Mouse (Mus musculus) testis, adult 2 months (tissue): Measurements from ENCODE around the gene St6galnac5. TPM values are rescaled to one million over a fixed set of nuclear protein-coding genes. Genes with fewer than 3 reads are reported as not detected.

ENCODE experiments used
- H3K27ac ChIP-seq: fragments of 200-500 bp; 2 replicates; pipeline ENCODE4 v1.5.1; 2012; ENCODE audit warnings: low read depth, low read length; ENCODE audit not compliant: control insufficient read depth, insufficient read depth
- H3K27me3 ChIP-seq: fragments of 200-500 bp; 2 replicates; pipeline ENCODE4 v1.6.1; 2012; ENCODE audit warnings: mild to moderate bottlenecking, low read length, moderate library complexity; ENCODE audit not compliant: control insufficient read depth, insufficient read depth
- H3K36me3 ChIP-seq: fragments of 200-500 bp; 2 replicates; pipeline ENCODE4 v1.6.1; 2012; ENCODE audit warnings: mild to moderate bottlenecking, low read length; ENCODE audit not compliant: control insufficient read depth, insufficient read depth
- H3K4me1 ChIP-seq: fragments of 200-500 bp; 2 replicates; pipeline ENCODE4 v1.6.1; 2012; ENCODE audit warnings: low read length; ENCODE audit not compliant: control insufficient read depth, insufficient read depth
- H3K4me3 ChIP-seq: fragments of 200-500 bp; 2 replicates; pipeline ENCODE4 v1.5.1; 2012; ENCODE audit warnings: low read depth, mild to moderate bottlenecking, low read length, moderate library complexity, mixed read lengths; ENCODE audit not compliant: control insufficient read depth
- CTCF ChIP-seq: fragments of 200-500 bp; IDR thresholded peaks from 2 replicates; pipeline ENCODE4 v1.5.1; 2012; ENCODE audit warnings: low read depth, mild to moderate bottlenecking, inconsistent platforms, low read length, moderate library complexity; ENCODE audit not compliant: control insufficient read depth, insufficient read depth, insufficient replicate concordance
- POLR2A ChIP-seq: fragments of 200-500 bp; IDR thresholded peaks from 2 replicates; pipeline ENCODE4 v1.6.1; 2012; ENCODE audit warnings: low read depth, mild to moderate bottlenecking, inconsistent platforms, low read length, moderate library complexity; ENCODE audit not compliant: control insufficient read depth
- polyA plus RNA-seq: library from polyadenylated mRNA; depleted of rRNA; stranded (reverse); fragments of >200 nt; gene quantifications from 2 replicates; pipeline ENCODE4 v1.2.3, GENCODE M21; 2012

The St6galnac5 gene
- polyA plus RNA-seq, 1 experiment: 0.14 TPM

GRCm38 (mm10) chr3:152993608-152994007 is 11.6 kb upstream of the St6galnac5 start:
- no peak for TF ChIP-seq POLR2A
- no peak for TF ChIP-seq CTCF
- H3K36me3 ChIP-seq: no peaks in the 10 kb centered on the region
- H3K27ac ChIP-seq: no peak overlapping the region
- no peaks in the 10 kb centered on the region for H3K4me1 ChIP-seq
- H3K4me3 ChIP-seq: no peak overlapping the region
- no peaks in the 10 kb centered on the region for H3K27me3 ChIP-seq

- Histone ChIP-seq H3K4me1 (peaks cover 3% of the 10 kb centered on the region; the same call in 1 of the 2 replicates), H3K27me3 (no peaks in the 10 kb centered on the region), H3K36me3 (no peaks in the 10 kb centered on the region), H3K27ac (no peak overlapping the region), H3K4me3 (no peak overlapping the region)
- TF ChIP-seq POLR2A: no peak
These were observed 8.7 kb upstream of the St6galnac5 start for GRCm38 (mm10) chr3:152990787-152991186.

DNA sequence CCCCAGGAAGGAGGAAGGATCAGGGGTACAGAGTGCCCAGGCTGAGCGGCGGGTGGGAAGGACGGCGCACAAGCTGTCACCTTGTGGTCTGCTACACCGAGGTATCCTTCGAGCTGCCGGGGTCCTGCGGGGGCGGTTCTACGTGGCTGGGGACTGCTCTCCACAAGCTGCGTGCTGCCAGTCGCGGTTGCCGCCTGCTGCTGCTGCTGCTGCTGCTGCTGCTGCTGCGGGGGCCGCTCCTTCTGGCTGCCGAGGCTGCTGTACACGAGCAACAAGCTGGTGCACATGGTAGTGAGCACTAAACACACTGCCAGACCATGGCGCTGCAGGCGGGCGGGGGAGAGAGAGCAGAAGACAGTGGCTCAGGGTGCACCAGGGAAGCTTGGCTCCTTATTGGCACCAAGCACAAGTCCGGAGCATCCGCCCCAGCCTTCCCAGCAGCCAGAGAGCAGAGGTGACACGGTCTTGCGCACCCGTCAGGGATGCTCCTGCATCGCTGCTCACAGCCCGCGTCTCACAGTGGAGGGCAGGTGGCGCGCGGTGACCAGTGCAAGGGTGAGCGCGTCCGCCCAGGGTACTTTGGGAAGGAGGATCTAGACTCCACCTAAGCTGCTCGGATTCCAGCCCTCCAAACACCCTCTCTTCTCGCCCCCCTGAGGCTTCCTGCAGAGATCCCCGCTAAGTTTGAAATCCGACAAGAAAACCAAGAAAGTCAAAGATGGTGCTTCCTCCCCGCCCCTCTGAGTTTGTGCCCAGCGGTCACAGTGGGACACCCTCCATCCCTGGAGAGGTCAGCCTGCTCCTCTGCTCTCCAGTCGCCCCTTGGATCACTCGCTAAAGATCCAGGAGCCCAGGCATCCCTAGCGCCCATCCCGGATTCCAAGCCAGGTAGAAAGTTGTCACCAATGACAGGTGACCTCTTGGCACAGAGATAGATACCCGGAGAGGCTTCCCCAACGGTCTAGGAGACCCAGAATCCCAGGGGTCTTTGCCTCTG is 770 bp downstream of the St6galnac5 start:
- Histone ChIP-seq H3K4me1 (no peaks in the 10 kb centered on the region), H3K4me3 (no peak overlapping the region), H3K27me3 (no peaks in the 10 kb centered on the region), H3K27ac (no peak overlapping the region), H3K36me3 (no peaks in the 10 kb centered on the region)
- no peak for TF ChIP-seq CTCF
- TF ChIP-seq POLR2A: no peak

- TF ChIP-seq POLR2A: no peak
- no peak for TF ChIP-seq CTCF
- no peak overlapping the region for H3K4me3 ChIP-seq
- H3K36me3 ChIP-seq: no peaks in the 10 kb centered on the region
- no peaks in the 10 kb centered on the region for H3K4me1 ChIP-seq
- H3K27ac ChIP-seq: no peak overlapping the region
- no peaks in the 10 kb centered on the region for H3K27me3 ChIP-seq
These were observed 1.6 kb downstream of the St6galnac5 start for GRCm38 (mm10) chr3:152980431-152980830.

- TF ChIP-seq POLR2A (no peak), CTCF (no peak)
- no peak overlapping the region for H3K27ac ChIP-seq
- H3K4me3 ChIP-seq: no peak overlapping the region
- H3K36me3 ChIP-seq: no peaks in the 10 kb centered on the region
- H3K4me1 ChIP-seq: no peaks in the 10 kb centered on the region
- H3K27me3 ChIP-seq: no peaks in the 10 kb centered on the region
These were observed 2.5 kb downstream of the St6galnac5 start for GRCm38 (mm10) chr3:152979481-152980092.

DNA sequence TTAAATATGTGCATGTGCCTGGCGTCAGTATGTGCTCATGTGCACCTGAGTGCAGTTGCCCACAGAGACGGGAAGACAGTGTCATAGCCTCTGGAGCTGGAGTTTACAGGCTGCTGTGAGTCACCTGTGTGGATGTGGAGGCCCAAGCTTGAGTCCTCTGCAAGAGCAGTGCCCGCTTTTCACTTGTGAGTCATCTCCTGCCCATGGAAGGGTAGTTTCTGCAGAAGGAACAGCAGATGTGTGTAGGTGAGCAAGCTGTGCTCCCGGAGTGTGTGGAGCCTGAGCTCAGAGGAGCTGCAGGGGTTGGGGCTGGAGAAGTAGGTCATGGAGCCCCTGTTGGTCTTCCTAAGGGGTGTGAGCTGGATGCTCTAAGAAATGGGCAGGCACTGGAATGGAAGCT is 10.7 kb downstream of the St6galnac5 start:
- Histone ChIP-seq H3K4me3 (no peak overlapping the region), H3K4me1 (peaks cover 8% of the 10 kb centered on the region), H3K27me3 (no peaks in the 10 kb centered on the region), H3K27ac (no peak overlapping the region), H3K36me3 (no peaks in the 10 kb centered on the region)
- TF ChIP-seq POLR2A (no peak), CTCF (no peak)

GRCm38 (mm10) chr3:152969774-152970347 is 12.2 kb downstream of the St6galnac5 start:
- Histone ChIP-seq H3K27me3 (no peaks in the 10 kb centered on the region), H3K36me3 (no peaks in the 10 kb centered on the region), H3K27ac (no peak overlapping the region), H3K4me1 (peaks cover 11% of the 10 kb centered on the region), H3K4me3 (no peak overlapping the region)
- TF ChIP-seq POLR2A: no peak
- no peak for TF ChIP-seq CTCF
